Mouse (Mus musculus) hindbrain, postnatal 0 days (tissue): Measurements from ENCODE around the gene Mep1a. TPM values are rescaled to one million over a fixed set of nuclear protein-coding genes. Genes with fewer than 3 reads are reported as not detected.
"Not testable (repeated sequence)": the region's sequence is repeated elsewhere in the genome, so short reads cannot be mapped to it uniquely, and the experiment has no call there.

Experiments used
- ATAC-seq: fragments of 200-750 bp; cut with Nextera tagmentation; 2 replicates; pipeline ENCODE4 v1.8.0; 2017; ENCODE audit warnings: mild to moderate bottlenecking, moderate TSS enrichment, moderate library complexity
- DNase-seq: peaks from one replicate; pipeline ENCODE4 v3.0.0-alpha.2; 2015; ENCODE audit warnings: low spot score
- H3K27ac ChIP-seq: fragments of 300-500 bp; sonication (generic); 2 replicates; pipeline ENCODE4 v1.5.1; 2014; ENCODE audit warnings: mild to moderate bottlenecking
- H3K27me3 ChIP-seq: fragments of 300-500 bp; sonication (generic); 2 replicates; pipeline ENCODE4 v1.6.1; 2014; ENCODE audit warnings: low read length, mixed read lengths; ENCODE audit not compliant: insufficient read depth
- H3K36me3 ChIP-seq: fragments of 300-500 bp; sonication (generic); 2 replicates; pipeline ENCODE4 v1.6.1; 2014; ENCODE audit warnings: low read length, mixed read lengths; ENCODE audit not compliant: insufficient read depth
- H3K4me1 ChIP-seq: fragments of 300-500 bp; sonication (generic); 2 replicates; pipeline ENCODE4 v1.6.1; 2014; ENCODE audit warnings: antibody characterized with exemption, low read length, mixed read lengths; ENCODE audit not compliant: insufficient read depth
- H3K4me2 ChIP-seq: fragments of 300-500 bp; sonication (generic); 2 replicates; pipeline ENCODE4 v1.6.1; 2014; ENCODE audit warnings: low read depth, mild to moderate bottlenecking, low read length, moderate library complexity, mixed read lengths
- H3K4me3 ChIP-seq: fragments of 300-500 bp; sonication (generic); 2 replicates; pipeline ENCODE4 v1.5.1; 2014; ENCODE audit warnings: low read length
- H3K9ac ChIP-seq: fragments of 300-500 bp; sonication (generic); replicated peaks from 2 replicates; pipeline ENCODE4 v1.6.1; 2014; ENCODE audit warnings: mild to moderate bottlenecking, low read length, moderate library complexity, mixed read lengths
- H3K9me3 ChIP-seq: fragments of 300-500 bp; sonication (generic); 2 replicates; pipeline ENCODE4 v1.6.1; 2016; ENCODE audit warnings: low read length, mixed read lengths
- CTCF ChIP-seq: IDR thresholded peaks from 2 replicates; pipeline ENCODE4 v1.5.1; 2016; ENCODE audit warnings: antibody characterized with exemption, control low read depth, low read depth
- WGBS: fragments of 180-500 bp; shearing (Covaris S2); extraction: QIAGEN DNeasy Blood & Tissue Kit; methylation state at CpG from one replicate; pipeline ENCODE4 v1.1.7; 2014; 5-methylcytosine and 5-hydroxymethylcytosine counted together
- polyA plus RNA-seq: library from polyadenylated mRNA; unstranded; fragments of >200 nt; fragmentation: Nextera tagmentation; extraction: Ambion mirVana; gene quantifications from 2 replicates; pipeline ENCODE4 v1.2.1, GENCODE M21; 2015
- total RNA-seq: library from RNA; depleted of rRNA; stranded (reverse); fragments of >200 nt; gene quantifications from 2 replicates; pipeline ENCODE4 v1.2.3, GENCODE M21; 2014

The Mep1a gene
- total and polyA plus RNA-seq, 2 experiments from 2014 or later, result 0.13 TPM; not detected in 1

- H3K27me3 ChIP-seq, result no peaks in the 10 kb centered on the region
- DNase-seq (no peak), ATAC-seq (no peak)
- H3K4me1 ChIP-seq, result no peaks in the 10 kb centered on the region
- no peak overlapping the region for H3K4me2 ChIP-seq
- H3K9ac ChIP-seq, result no peak overlapping the region
- 67% methylated on average over 6 of the region's 6 CpGs for WGBS
- H3K36me3 ChIP-seq, result no peaks in the 10 kb centered on the region
- no peaks in the 10 kb centered on the region for H3K9me3 ChIP-seq
- no peak overlapping the region for H3K4me3 ChIP-seq
- no peak for TF ChIP-seq CTCF
- no peak overlapping the region for H3K27ac ChIP-seq
These were observed 2.0 kb upstream of the Mep1a start for GRCm38 (mm10) chr17:43504594-43504934.

GRCm38 (mm10) chr17:43503861-43504593 lies 1.4 kb upstream of the Mep1a start:
- Histone ChIP-seq H3K36me3 (no peaks in the 10 kb centered on the region), H3K27ac (no peak overlapping the region), H3K4me3 (no peak overlapping the region), H3K27me3 (no peaks in the 10 kb centered on the region), H3K9me3 (no peaks in the 10 kb centered on the region), H3K9ac (no peak overlapping the region), H3K4me1 (no peaks in the 10 kb centered on the region), H3K4me2 (no peak overlapping the region)
- WGBS, result 75% methylated on average over 4 of the region's 4 CpGs
- no peak for ATAC-seq
- no peak for TF ChIP-seq CTCF
- no peak for DNase-seq

GRCm38 (mm10) chr17:43501631-43502030 lies 981 bp downstream of the Mep1a start:
- Histone ChIP-seq H3K9me3 (no peaks in the 10 kb centered on the region), H3K9ac (no peak overlapping the region), H3K36me3 (no peaks in the 10 kb centered on the region), H3K4me3 (no peak overlapping the region), H3K27me3 (no peaks in the 10 kb centered on the region), H3K27ac (no peak overlapping the region), H3K4me1 (no peaks in the 10 kb centered on the region), H3K4me2 (no peak overlapping the region)
- no peak for DNase-seq
- no peak for TF ChIP-seq CTCF
- 96% methylated on average over 5 of the region's 5 CpGs for WGBS
- ATAC-seq, result no peak

GRCm38 (mm10) chr17:43501223-43501622 lies 1.4 kb downstream of the Mep1a start:
- DNase-seq, result no peak
- H3K36me3 ChIP-seq, result no peaks in the 10 kb centered on the region
- H3K4me2 ChIP-seq, result no peak overlapping the region
- H3K4me1 ChIP-seq, result no peaks in the 10 kb centered on the region
- 80% methylated on average over 3 of the region's 3 CpGs for WGBS
- ATAC-seq, result no peak
- H3K27me3 ChIP-seq, result no peaks in the 10 kb centered on the region
- no peak overlapping the region for H3K9ac ChIP-seq
- H3K9me3 ChIP-seq, result no peaks in the 10 kb centered on the region
- no peak overlapping the region for H3K4me3 ChIP-seq
- no peak for TF ChIP-seq CTCF
- no peak overlapping the region for H3K27ac ChIP-seq

GRCm38 (mm10) chr17:43500513-43500912 lies 2.1 kb downstream of the Mep1a start:
- Histone ChIP-seq H3K4me2 (no peak overlapping the region), H3K36me3 (no peaks in the 10 kb centered on the region), H3K27me3 (no peaks in the 10 kb centered on the region), H3K9me3 (no peaks in the 10 kb centered on the region), H3K9ac (no peak overlapping the region), H3K4me3 (no peak overlapping the region), H3K27ac (no peak overlapping the region), H3K4me1 (no peaks in the 10 kb centered on the region)
- WGBS, result 88% methylated on average over 1 of the region's 1 CpGs
- no peak for TF ChIP-seq CTCF
- no peak for ATAC-seq
- DNase-seq, result no peak

GRCm38 (mm10) chr17:43497521-43497920 lies 5.1 kb downstream of the Mep1a start:
- Histone ChIP-seq H3K27ac (no peak overlapping the region), H3K9ac (no peak overlapping the region), H3K4me1 (no peaks in the 10 kb centered on the region), H3K27me3 (no peaks in the 10 kb centered on the region), H3K4me3 (no peak overlapping the region), H3K36me3 (no peaks in the 10 kb centered on the region), H3K9me3 (no peaks in the 10 kb centered on the region), H3K4me2 (no peak overlapping the region)
- WGBS, result 68% methylated on average over 4 of the region's 4 CpGs
- ATAC-seq (no peak), DNase-seq (no peak)
- TF ChIP-seq CTCF, result no peak

- Histone ChIP-seq H3K9me3 (no peaks in the 10 kb centered on the region), H3K27me3 (no peaks in the 10 kb centered on the region), H3K4me3 (no peak overlapping the region), H3K27ac (no peak overlapping the region), H3K36me3 (no peaks in the 10 kb centered on the region), H3K4me1 (no peaks in the 10 kb centered on the region), H3K4me2 (no peak overlapping the region), H3K9ac (no peak overlapping the region)
- 89% methylated on average over 5 of the region's 5 CpGs for WGBS
- no peak for ATAC-seq
- no peak for DNase-seq
- TF ChIP-seq CTCF, result no peak
These were observed 7.1 kb downstream of the Mep1a start for GRCm38 (mm10) chr17:43495502-43495901.

GRCm38 (mm10) chr17:43490371-43490770 lies 12.2 kb downstream of the Mep1a start:
- H3K9ac ChIP-seq, H3K4me2 ChIP-seq, ATAC-seq, H3K9me3 ChIP-seq, H3K27me3 ChIP-seq, H3K4me3 ChIP-seq, H3K4me1 ChIP-seq, DNase-seq, H3K27ac ChIP-seq, H3K36me3 ChIP-seq: not testable (repeated sequence)
- WGBS, result 94% methylated on average over 5 of the region's 10 CpGs
